Mouse (Mus musculus) hindbrain, postnatal 0 days (tissue): ENCODE results near the gene Dcp1a. TPM values are rescaled to one million over a fixed set of nuclear protein-coding genes. Genes with fewer than 3 reads are reported as not detected.
A peak's percentile ranks its signal among the peaks of the same experiment; 100 is the strongest.

Experiments
- ATAC-seq: fragments of 200-750 bp; cut with Nextera tagmentation; 2 replicates; pipeline ENCODE4 v1.8.0; 2017; ENCODE audit warnings: mild to moderate bottlenecking, moderate TSS enrichment, moderate library complexity
- DNase-seq: peaks from one replicate; pipeline ENCODE4 v3.0.0-alpha.2; 2015; ENCODE audit warnings: low spot score
- H3K27ac ChIP-seq: fragments of 300-500 bp; sonication (generic); 2 replicates; pipeline ENCODE4 v1.5.1; 2014; ENCODE audit warnings: mild to moderate bottlenecking
- H3K27me3 ChIP-seq: fragments of 300-500 bp; sonication (generic); 2 replicates; pipeline ENCODE4 v1.6.1; 2014; ENCODE audit warnings: low read length, mixed read lengths; ENCODE audit not compliant: insufficient read depth
- H3K36me3 ChIP-seq: fragments of 300-500 bp; sonication (generic); 2 replicates; pipeline ENCODE4 v1.6.1; 2014; ENCODE audit warnings: low read length, mixed read lengths; ENCODE audit not compliant: insufficient read depth
- H3K4me1 ChIP-seq: fragments of 300-500 bp; sonication (generic); 2 replicates; pipeline ENCODE4 v1.6.1; 2014; ENCODE audit warnings: antibody characterized with exemption, low read length, mixed read lengths; ENCODE audit not compliant: insufficient read depth
- H3K4me2 ChIP-seq: fragments of 300-500 bp; sonication (generic); 2 replicates; pipeline ENCODE4 v1.6.1; 2014; ENCODE audit warnings: low read depth, mild to moderate bottlenecking, low read length, moderate library complexity, mixed read lengths
- H3K4me3 ChIP-seq: fragments of 300-500 bp; sonication (generic); 2 replicates; pipeline ENCODE4 v1.5.1; 2014; ENCODE audit warnings: low read length
- H3K9ac ChIP-seq: fragments of 300-500 bp; sonication (generic); replicated peaks from 2 replicates; pipeline ENCODE4 v1.6.1; 2014; ENCODE audit warnings: mild to moderate bottlenecking, low read length, moderate library complexity, mixed read lengths
- H3K9me3 ChIP-seq: fragments of 300-500 bp; sonication (generic); 2 replicates; pipeline ENCODE4 v1.6.1; 2016; ENCODE audit warnings: low read length, mixed read lengths
- CTCF ChIP-seq: IDR thresholded peaks from 2 replicates; pipeline ENCODE4 v1.5.1; 2016; ENCODE audit warnings: antibody characterized with exemption, control low read depth, low read depth
- WGBS: fragments of 180-500 bp; shearing (Covaris S2); extraction: QIAGEN DNeasy Blood & Tissue Kit; methylation state at CpG from one replicate; pipeline ENCODE4 v1.1.7; 2014; 5-methylcytosine and 5-hydroxymethylcytosine counted together
- polyA plus RNA-seq: library from polyadenylated mRNA; unstranded; fragments of >200 nt; fragmentation: Nextera tagmentation; extraction: Ambion mirVana; gene quantifications from 2 replicates; pipeline ENCODE4 v1.2.1, GENCODE M21; 2015
- total RNA-seq: library from RNA; depleted of rRNA; stranded (reverse); fragments of >200 nt; gene quantifications from 2 replicates; pipeline ENCODE4 v1.2.3, GENCODE M21; 2014; rRNA removed

Gene Dcp1a
- 23.5 and 23.6 TPM in 2 replicates for total RNA-seq
- polyA plus RNA-seq, result 9.9 and 10.9 TPM in 2 replicates

DNA sequence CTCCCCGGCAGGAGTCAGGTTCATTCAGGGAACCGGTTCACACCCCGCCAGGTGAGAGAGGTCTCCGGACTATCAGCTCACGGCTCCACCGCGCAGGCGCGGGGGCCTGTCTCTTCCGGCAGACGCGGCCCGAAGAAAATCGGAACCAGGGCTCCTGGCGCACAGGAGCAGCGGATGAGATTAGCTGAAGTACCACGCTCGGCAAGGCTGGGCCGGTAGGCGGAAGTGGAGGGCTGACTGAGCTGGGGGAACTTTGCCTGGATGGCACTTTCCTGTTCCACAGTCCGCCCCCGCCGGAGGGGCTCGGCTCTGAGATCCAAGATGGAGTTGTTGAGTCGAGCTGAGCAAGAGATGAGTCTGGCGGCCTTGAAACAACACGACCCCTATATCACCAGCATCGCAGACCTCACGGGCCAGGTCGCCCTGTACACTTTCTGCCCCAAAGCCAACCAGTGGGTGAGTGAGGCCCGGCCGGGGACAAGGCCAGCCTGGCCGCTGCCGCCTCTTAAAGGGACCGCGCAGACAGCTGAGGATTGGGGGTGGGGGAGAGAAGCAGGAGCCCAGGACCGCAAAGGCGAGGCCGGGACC lies at the start of gene Dcp1a:
TSS of gene Dcp1a (plus strand) at position 175 of the 588 bp plus-strand sequence.
- Histone ChIP-seq H3K4me1 (peaks cover 8% of the 10 kb centered on the region; the same call in 1 of the 2 replicates), H3K36me3 (peaks cover 10% of the 10 kb centered on the region; the same call in 1 of the 2 replicates), H3K27ac (peak within 1 kb of the TSS; percentile 85), H3K4me3 (peak within 1 kb of the TSS; percentile 66), H3K9ac (peak within 1 kb of the TSS; percentile 78), H3K27me3 (no peaks in the 10 kb centered on the region), H3K9me3 (no peaks in the 10 kb centered on the region), H3K4me2 (peak within 1 kb of the TSS; percentile 79)
- TF ChIP-seq CTCF, result peak; percentile 39
- peak; percentile 99 for ATAC-seq
- peak; percentile 98 for DNase-seq
- WGBS, result under 1% methylated on average over 39 of the region's 39 CpGs

DNA sequence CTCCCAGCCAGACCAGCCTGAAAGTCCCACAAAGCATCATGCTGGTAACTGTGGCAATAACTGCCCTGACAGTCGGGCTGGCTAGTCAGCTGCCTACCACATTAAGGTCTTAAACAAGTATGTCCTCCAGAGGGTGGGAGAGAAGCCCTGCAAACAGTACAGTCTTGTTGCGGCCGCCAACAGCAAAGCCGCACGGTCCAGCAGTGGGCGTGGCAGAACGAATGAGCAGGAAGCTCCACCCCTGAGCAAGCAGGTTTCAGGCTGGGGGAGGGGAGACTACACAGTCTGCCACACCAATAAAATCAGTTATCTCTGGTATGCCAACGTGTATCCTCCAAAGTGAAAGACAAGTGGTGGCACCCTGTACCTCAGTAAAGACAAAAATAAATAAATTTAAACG lies 49.7 kb upstream of the Dcp1a start:
- H3K4me2 ChIP-seq, result no peak overlapping the region
- ATAC-seq (no peak), DNase-seq (no peak)
- H3K4me3 ChIP-seq, result no peak overlapping the region
- 67% methylated on average over 9 of the region's 9 CpGs for WGBS
- no peaks in the 10 kb centered on the region for H3K4me1 ChIP-seq
- no peaks in the 10 kb centered on the region for H3K9me3 ChIP-seq
- no peak overlapping the region for H3K27ac ChIP-seq
- no peaks in the 10 kb centered on the region for H3K36me3 ChIP-seq
- no peak for TF ChIP-seq CTCF
- H3K27me3 ChIP-seq, result no peaks in the 10 kb centered on the region
- no peak overlapping the region for H3K9ac ChIP-seq

DNA sequence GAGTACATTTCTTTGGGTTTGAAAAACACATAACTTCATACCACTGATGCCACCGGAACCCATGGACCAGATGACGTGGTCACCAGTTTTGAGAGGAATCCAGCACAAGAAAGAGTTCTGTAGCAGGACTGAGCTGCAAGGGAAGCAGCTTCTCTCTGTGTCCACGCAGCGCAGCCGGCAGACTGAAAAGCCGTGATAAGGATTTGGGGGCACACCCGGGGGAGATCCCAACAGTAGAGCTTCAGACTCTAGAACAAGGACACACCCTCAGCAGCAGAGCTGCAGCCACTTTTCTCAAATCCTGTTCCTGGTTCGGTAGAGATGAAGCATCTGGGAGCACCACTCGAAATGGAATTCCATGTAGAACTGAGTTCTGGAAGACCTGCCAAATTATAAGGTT lies 49.3 kb upstream of the Dcp1a start:
- TF ChIP-seq CTCF, result no peak
- Histone ChIP-seq H3K4me2 (no peak overlapping the region), H3K36me3 (no peaks in the 10 kb centered on the region), H3K4me1 (no peaks in the 10 kb centered on the region), H3K27me3 (no peaks in the 10 kb centered on the region), H3K9ac (no peak overlapping the region), H3K27ac (no peak overlapping the region), H3K9me3 (no peaks in the 10 kb centered on the region), H3K4me3 (no peak overlapping the region)
- DNase-seq (no peak), ATAC-seq (no peak)
- WGBS, result 89% methylated on average over 9 of the region's 9 CpGs

DNA sequence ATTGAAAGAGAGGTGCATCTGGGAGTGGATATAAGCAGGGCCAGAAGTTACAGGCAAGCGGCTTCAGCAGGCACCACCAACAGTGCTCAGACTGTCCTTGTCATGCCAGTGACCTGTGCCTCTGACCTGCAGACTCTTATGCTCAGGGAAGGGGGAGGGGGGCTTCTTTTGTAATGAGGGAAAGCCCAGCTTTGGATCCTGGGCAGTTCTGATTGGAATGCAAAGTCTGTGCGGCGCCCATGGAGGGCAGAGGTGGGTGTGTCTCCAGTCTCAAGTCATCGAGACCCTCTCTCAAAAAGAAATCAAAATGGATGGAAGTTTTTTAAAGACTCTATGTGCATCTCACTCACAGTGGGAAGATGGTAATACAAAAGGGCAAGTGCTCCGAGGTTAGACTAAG lies 48.9 kb upstream of the Dcp1a start:
- no peak for TF ChIP-seq CTCF
- H3K4me2 ChIP-seq, result no peak overlapping the region
- no peaks in the 10 kb centered on the region for H3K27me3 ChIP-seq
- ATAC-seq, result no peak
- no peaks in the 10 kb centered on the region for H3K36me3 ChIP-seq
- no peak for DNase-seq
- no peak overlapping the region for H3K27ac ChIP-seq
- no peak overlapping the region for H3K9ac ChIP-seq
- no peak overlapping the region for H3K4me3 ChIP-seq
- H3K4me1 ChIP-seq, result no peaks in the 10 kb centered on the region
- no peaks in the 10 kb centered on the region for H3K9me3 ChIP-seq
- WGBS, result 37% methylated on average over 5 of the region's 5 CpGs

DNA sequence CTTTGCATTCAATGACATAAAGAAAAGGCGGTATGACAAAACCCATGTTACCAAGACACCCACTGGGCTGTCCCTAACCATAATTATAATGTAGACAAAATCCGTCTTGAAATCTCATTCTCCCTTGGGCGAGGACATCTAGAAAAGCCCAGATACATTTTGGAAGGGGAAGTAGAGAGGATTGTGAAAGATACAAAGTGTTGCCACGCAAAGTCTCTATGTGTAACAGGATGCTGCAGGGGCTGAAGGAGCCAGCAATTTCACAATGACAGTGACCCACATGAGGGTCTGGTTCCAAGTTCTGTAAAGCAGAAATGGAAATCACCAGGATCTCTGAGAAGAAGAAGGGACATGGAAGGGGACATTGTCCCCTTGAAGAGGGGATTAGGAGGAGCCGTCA lies 44.0 kb upstream of the Dcp1a start:
- no peak for TF ChIP-seq CTCF
- no peak overlapping the region for H3K9ac ChIP-seq
- H3K36me3 ChIP-seq, result no peaks in the 10 kb centered on the region
- no peak overlapping the region for H3K4me2 ChIP-seq
- no peaks in the 10 kb centered on the region for H3K9me3 ChIP-seq
- H3K4me1 ChIP-seq, result no peaks in the 10 kb centered on the region
- no peak overlapping the region for H3K4me3 ChIP-seq
- ATAC-seq (no peak), DNase-seq (no peak)
- no peak overlapping the region for H3K27ac ChIP-seq
- WGBS, result 84% methylated on average over 5 of the region's 5 CpGs
- H3K27me3 ChIP-seq, result no peaks in the 10 kb centered on the region

DNA sequence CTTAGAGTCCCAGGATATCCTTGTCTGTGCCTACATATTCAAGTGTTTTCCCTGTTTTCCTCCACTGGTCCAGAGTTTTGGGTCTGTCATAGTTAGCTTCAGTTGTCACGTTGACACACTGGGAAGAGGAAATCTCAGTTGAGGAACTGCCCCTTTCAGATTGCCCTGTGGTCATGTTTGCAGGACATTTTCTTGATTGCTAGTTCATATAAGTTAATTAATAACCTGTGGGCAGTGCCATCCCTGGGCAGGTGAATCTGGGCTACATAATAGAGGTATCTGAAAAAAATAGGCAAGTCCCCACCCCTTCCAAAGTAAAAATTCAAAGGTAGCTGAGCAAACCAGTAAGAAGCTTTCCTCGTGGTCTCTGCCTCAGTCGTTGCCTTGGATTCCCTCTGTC lies 39.4 kb upstream of the Dcp1a start:
- no peak overlapping the region for H3K9ac ChIP-seq
- no peaks in the 10 kb centered on the region for H3K27me3 ChIP-seq
- no peaks in the 10 kb centered on the region for H3K4me1 ChIP-seq
- TF ChIP-seq CTCF, result no peak
- 85% methylated on average over 3 of the region's 3 CpGs for WGBS
- ATAC-seq (no peak), DNase-seq (no peak)
- H3K9me3 ChIP-seq, result no peaks in the 10 kb centered on the region
- no peak overlapping the region for H3K27ac ChIP-seq
- H3K4me3 ChIP-seq, result no peak overlapping the region
- H3K4me2 ChIP-seq, result no peak overlapping the region
- H3K36me3 ChIP-seq, result no peaks in the 10 kb centered on the region

DNA sequence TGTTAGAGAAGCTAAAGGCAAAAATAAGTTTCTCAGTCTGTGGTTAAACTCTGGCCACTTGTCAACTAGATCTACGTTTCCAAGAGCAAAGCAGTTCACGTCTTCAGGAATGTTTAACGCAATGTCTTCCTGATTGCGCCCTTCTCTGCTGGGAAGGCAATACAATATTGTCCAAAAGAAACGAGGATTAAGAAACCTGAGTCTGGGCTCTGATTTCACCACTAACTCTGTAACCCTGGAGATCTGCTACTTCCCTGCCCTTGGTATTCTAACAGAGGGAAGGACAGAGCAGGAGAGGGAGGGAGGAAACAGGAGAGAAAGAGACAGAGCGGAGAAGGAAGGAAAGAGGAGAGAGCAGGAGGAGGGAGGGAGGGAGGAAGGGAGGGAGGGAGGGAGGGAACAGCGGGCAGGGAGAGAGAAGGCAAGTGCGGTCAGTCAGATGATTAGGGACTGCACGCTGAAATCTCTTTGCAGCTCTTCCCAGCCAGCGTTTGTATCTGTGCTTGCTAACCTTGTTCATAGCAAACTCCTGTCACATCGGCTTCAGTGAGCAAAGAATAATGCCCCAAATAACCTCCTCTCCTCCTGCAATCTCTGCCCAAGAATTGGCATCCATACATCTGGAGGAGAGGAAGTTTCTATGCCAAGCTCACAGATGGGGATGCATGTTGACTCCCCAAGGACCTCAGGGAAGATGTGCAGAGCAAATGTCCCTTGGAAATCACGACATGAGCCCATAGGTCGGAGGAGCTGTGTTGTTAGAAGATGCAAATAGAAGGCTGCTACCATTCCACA lies 23.3 kb upstream of the Dcp1a start:
- DNase-seq, result peak; percentile 8

More for the DNA sequence above, 23.3 kb upstream of the Dcp1a start:
- Histone ChIP-seq H3K27me3 (no peaks in the 10 kb centered on the region), H3K9me3 (no peaks in the 10 kb centered on the region), H3K4me1 (no peaks in the 10 kb centered on the region), H3K27ac (no peak overlapping the region), H3K9ac (0 out of 2 replicates have a peak overlapping the region, but pooled peaks have one; percentile 9), H3K36me3 (no peaks in the 10 kb centered on the region), H3K4me3 (no peak overlapping the region; the same call in 1 of the 2 replicates), H3K4me2 (peak overlapping the region; percentile 42)
- TF ChIP-seq CTCF, result no peak
- 17% methylated on average over 12 of the region's 13 CpGs for WGBS
- ATAC-seq, result no peak
